Mouse (Mus musculus) embryo, embryonic 11 days (tissue): ENCODE measurements around the gene Nppc.

Source experiments
- DNase-seq: peaks from one replicate; pipeline ENCODE4 v3.0.0-alpha.2; 2015

Nppc gene

DNA sequence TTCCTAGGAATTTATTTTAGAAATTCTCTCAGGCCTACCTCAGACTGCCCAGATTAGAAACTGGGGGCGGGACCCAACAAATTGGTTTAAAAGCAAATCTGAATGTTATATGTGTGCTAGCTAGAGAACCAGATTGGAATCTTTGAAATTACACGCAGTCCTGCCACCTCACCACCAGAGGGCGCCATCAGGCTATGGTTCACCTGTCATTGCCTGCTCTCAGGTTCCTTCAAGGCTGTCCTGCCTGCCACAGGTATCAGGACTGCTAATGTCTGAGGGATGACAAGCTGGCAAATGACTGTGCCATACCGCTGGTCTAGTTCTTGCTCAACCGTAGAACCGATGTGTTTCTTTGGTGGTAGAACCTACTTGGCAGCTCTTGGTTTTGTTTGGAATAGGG lies 20.1 kb downstream of the Nppc start:
- peak; percentile 62 for DNase-seq

DNA sequence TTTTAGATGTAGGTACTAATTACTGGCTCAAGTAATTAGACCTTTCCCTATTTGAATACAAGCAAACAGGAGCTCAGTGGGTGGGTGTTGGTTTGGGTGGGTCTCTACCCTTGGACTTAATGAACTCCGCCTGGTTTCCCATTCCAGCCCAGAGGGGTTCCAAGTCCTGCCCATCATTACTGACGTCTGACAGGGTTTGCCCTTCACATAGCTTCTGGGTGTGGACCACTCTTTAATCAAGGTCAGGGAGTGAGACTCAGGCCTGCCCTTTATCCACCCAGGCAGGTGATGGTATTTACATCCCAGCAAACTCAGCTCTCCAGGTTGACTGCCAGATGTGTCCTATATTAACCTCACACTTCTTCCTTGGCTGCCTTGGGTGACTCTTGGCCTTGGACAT lies 22.9 kb downstream of the Nppc start:
- no peak for DNase-seq

DNA sequence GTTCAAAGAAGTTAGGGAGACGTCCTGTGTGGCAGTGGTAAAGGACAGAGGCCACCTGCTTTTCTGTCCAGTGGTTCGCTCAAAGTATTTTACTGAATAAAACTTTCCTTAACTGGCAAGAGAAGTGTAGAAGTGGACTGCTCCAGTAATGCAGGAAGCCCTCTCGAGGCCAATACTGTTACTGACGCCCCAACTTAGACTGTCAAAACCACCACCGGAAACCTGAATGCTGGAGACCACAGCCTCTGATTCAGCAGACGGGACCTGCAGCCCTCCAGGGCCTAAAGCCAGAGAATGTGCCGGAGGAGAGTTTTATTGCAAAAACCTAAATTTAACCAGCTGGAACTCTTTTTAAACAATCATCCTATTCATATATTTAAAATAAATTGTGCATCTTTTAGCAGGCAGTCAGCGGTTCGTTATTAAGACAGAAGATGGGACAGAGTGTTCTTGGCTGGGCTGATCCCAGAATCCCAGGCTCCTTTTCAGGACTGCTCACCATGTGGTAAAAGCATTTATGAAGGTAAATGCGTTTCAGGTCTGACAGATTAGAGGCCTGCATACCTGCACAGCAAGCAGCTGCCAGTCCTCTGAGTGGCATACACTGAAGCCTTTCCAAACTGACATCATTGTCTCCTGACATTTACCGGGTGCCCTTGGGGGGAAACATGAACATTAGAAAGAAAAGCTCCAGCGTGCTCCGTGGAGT lies 27.1 kb downstream of the Nppc start:
- DNase-seq = no peak

DNA sequence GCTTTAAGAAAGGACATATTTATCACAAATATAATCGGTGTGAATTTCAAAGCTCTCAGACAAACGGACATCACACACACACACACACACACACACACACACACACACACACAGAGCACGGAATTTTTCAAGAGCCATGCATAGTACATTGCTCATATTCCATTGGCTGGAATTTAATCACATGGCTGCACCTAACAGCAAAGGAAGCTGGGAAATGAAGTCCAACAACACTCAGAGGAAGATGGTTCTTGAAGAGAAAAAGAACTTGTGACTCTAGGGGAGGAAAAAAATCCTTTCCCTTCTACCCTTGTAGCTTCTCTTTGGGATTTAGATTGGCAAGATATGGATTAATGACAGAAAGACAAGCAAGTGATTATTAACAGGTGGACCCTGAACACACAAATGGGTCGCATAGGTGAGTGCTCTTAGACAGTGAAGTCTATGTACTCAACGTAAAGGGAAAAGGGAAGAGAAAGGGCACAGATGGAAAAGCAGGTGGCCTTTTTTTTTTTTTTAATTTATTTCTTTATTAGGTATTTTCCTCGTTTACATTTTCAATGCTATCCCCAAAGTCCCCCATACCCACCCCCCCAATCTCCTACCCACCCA lies 35.5 kb downstream of the Nppc start:
- DNase-seq = peak; percentile 66

DNA sequence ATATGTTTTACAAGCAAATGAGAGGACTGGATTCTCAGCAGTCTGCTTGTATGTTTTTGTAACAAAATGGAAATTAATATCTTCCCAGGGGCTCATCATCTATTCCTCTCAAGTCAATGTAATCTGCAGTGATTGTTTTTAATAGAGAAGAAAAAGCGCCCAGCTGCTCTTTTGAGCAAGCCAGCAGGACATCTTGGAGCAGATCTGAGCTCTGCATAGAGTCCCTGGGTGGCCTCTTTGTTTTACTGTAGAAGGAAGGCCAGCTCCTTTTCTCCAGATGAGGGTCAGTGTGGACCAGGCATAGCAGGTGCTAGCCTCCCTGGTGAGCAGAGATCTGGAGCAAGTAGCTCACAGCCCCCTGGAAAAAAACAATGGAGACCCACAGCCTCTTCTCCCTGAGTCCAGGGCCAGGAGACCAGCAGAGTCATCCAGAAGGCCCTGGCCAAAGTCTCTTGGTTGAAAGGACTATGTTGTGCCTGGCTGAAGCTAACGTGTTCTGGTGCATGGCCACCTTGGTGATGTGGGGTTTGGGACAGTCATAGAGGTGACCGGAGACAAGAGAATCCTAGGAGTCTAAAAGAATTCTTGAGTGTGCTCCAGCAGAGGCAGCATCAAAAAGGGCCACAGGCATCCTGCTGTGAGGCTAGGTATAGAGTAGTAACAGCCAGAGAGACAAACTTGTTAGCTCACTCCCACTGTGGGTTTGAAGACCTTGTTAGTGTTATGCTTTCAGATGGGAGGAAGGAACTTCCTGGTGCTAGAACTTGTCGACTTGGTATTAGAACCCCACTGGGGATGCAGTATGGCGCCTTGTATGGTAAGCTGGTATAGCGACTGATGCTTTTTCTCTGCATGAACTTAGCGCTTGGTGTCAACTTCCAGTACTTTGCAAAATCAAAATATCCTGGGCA lies 36.3 kb downstream of the Nppc start:
- DNase-seq = no peak

DNA sequence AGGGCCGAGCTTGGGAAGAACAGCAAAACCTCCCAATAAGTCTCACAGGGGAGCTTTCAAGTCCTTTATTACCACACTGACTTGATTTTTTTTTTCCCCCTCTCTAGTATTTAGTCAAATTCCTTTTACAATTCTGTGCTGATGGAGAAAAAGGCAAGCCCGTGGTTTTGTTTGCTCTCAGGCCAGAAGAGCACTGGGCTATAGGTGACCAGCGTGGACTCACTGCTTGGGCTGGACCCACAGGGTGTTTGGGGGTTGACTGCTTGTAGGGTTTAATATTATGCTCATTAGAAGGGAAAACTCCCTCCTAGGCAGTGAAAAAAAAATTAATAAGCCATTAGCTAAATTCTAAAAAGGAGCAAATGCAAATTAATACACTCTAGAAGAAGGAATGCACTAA lies 36.9 kb downstream of the Nppc start:
- DNase-seq = no peak

DNA sequence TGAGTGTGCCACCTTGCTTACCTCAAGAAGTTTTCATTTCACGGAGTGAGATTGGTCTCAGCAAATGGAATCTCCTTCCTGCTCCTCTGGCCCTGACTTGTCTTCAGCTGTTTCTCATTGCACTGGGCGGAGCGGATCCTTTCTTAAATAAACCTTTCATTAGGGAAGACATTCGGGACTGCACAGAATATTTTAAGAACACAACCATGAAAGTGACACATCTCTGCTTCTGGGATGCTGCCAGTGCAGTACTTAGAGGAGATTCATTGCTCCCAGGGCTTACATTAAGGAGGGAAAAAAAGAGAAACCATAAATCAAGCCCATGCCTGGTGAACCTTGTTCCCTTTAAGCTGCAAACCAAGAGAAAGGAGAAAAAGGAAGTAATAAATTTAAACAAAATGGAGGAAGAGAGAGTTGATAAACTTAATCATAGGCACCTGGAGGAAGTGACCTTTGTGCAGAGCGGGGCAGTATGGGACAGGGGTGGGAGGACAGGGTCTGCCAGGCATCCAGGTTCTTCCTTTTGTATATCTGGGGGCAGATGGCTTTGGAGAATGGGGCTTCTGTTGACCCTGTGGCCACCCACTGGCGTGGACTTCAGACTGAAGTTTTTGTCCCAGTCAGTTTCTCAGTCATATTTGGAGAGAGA lies 37.5 kb downstream of the Nppc start:
- peak; percentile 36 for DNase-seq

DNA sequence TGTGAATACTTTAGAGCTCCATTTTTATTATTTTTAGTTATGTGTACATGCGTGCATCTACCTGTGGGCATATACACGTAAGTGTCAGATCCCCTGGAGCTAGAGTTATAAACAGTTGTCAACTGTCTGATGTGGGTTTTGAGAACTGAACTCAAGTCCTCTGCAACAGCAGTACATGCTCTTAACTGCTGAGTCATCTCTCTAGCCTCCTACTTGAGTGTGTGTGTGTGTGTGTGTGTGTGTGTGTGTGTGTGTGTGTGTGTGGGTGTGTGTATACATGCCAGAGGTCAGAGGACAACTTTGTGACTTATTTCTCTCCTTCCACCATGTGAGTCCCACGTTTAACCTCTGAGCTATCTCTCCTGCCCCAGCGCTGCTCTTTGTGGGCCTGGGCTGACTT lies 39.8 kb downstream of the Nppc start:
- no peak for DNase-seq

DNA sequence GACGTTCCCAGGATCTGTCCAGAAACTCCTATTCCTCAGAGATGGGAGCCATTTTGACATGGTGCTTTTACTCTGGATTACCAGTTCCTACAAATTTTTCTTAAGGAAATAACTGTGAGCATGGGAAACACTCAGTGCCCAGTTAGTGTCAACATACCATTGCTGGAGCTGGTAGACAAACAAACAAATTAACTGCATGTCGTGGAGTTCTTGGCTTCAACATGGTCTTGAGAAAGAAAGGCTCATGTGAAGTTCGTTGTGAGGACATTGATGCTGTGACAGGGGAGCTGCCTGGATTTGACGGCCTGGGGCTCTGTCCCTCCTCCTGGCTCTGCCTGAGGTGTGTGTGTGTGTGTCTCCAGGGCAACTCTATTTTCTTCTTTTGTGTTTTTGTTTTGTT lies 40.4 kb downstream of the Nppc start:
- no peak for DNase-seq

DNA sequence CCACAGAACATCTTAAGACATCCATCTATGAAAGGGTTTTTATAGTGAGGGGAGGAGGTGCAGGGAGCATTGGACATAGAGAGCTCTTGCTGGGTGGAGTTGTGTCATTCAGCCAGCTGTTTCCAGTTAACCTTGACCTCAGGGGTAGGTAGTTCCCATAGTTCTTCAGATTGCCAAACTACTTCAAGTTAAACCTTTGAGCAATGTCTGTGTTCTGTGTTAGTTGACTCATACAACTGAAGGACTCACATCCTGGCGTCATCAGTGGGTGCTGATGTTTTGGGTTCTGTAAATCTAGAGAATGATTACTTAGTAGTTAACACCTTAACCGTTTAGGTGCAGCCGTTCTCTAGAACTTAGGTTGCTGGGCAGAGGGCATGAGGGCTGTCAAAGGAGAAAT lies 42.1 kb downstream of the Nppc start:
- DNase-seq = peak; percentile 10

DNA sequence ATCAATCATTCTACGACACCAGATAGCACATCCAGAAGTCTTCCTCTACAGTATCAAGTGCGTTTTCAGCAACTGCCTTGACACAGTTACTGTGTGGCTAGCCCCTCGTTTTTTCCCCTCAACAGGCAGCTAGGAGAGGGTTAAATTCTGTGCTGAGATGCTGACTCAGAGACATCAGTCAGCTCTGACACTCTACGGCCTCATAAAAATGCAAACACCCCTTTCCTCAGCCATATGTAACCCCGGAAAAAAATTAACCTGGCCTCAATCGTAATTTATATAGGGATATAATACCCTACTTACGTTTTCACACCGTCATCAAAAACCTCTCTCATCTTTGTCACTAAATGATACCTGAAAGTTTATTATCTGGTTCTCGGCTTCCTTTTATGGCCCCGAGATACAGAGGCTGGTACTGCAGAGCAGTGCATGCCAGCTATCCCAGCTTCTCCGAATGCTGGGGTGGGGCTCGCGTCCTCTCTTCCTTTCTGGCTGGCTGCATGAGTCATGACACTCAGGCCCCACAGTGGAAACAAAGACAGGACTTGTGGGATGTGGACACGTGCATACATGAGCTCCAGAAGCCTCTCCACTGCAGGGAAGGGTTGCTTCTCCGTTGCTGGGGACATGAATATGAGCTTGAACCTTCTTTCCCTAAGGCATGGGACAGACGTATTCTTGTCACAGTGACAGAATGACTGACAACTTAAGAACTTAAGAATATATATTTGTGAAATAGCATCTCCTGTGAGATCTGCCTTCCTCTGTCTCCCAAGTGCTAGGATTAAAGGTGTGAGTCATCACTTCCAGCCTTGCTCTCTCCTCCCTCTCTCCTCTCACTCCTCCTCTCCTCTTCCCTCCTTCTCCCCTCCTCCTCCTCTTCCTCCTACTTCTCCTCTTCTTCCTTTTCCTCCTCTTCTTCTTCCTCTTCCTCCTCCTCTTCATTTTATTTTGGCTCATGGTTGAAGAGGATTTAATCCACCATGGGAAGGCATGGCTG lies 47.1 kb downstream of the Nppc start:
- no peak for DNase-seq

DNA sequence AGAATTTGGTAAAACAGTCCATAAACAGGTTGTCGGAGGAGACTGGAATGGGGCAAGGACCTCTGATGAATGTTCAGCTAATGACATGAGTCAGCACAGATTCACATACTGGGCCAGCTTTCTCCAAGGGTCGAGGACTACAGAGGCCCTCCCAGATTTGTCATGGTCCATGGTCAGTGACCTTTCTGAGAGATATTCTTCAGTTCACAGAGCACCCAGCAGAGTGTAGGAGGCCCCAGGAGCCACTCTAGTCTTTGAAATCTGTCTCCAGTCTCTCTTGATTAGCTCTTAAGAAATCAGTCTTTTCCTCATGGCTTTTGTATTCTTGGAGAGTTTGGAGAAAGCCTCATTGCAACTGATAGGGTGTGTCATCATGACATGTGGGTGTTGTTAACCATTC lies 48.1 kb downstream of the Nppc start:
- no peak for DNase-seq

DNA sequence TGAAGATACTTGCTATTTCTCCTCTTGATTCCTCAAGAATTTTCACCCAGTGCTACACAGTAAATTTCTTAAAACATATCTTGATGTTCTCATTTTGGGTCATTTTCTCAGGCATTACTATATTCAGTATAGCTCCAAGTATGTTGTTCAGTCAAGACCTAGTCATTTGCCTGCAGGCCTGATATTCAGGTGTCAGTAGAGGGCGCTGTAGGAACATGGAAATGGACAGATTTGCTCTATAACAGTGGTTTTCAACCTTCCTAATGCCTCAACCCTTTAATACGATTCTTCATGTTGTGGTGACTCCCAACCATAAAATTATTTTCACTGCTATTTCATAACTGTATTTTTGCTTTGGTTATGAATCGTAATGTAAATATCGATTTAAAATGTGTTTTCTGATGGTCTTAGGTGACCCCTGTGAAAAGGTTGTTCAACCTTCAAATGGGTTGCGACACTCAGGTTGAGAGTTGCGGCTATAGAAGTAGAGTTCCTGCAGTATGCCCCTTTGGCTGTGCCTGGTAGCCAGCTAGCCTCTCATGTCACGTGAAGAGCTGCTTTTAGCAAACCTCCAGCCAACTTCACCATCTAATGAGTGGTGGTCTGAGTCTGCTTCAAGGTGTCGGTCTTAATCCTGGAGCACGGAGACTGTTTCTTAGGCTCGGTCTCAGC lies 51.8 kb downstream of the Nppc start:
- DNase-seq = peak; percentile 84
